Mouse (Mus musculus): ENCODE measurements at regions not wholly inside any gene's neighbourhood (a gene's known extent, or its start where the extent isn't known, plus 50 kb on each side); places are given as distances from the start of the nearest gene placed in this dataset.

DNA sequence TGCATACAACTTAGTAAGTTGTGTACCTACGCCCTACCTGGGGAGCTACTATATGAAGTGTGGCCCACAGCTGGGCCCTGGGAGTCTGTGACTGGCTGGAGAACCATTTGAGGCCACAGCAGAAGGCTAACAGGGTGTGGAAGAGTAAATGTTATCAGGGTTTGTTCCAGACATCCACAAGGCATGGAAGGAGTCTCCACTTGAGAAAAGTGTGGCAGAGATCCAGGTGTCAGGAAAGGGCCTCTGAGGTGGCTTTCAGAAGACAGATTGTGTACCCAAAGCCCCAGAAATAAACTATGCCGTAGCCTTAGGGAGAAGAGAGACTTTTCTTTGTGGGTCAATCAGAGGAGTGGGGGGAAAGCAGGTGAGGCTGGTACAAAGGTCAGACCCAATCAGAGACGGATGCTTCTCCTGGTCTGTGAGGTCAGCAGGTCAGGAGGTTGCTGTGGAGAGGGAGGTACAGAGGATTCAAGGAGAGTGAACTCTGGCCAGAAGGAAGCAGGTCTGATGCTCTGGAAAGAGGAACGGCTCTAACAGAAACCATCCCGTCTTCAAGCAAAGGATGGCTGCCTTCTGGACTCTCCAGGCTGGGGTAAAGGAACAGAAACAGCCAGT is 93.9 kb upstream of the Ercc6l2 start:
- TF ChIP-seq POLR2A (IDR thresholded peaks at IDR 0.05; ENCODE audit: borderline replicate concordance, extremely low read depth, low read depth, low read length) = no peak
- TF ChIP-seq CTCF (IDR thresholded peaks at IDR 0.05; ENCODE audit: insufficient read depth, low read length) = no peak

All from lung, adult 2 months (tissue).